Mouse (Mus musculus) heart, adult 2 months (tissue): ENCODE results near the gene Clip2.

ENCODE experiments used
- CTCF ChIP-seq: fragments of 200-600 bp; IDR thresholded peaks from 2 replicates; pipeline ENCODE4 v1.8.1; 2022; ENCODE audit warnings: antibody characterized with exemption, mild to moderate bottlenecking, moderate library complexity
- POLR2A ChIP-seq: fragments of 200-500 bp; IDR thresholded peaks from 2 replicates; pipeline ENCODE4 v1.6.1; 2011; ENCODE audit warnings: mild to moderate bottlenecking, low read depth, low read length, control low read depth; ENCODE audit not compliant: insufficient read depth

GRCm38 (mm10) chr5:134491712-134492417 lies 60.4 kb downstream of the Clip2 start:
- peak; percentile 95 for TF ChIP-seq CTCF
- no peak for TF ChIP-seq POLR2A
